Mouse (Mus musculus): ENCODE results near the gene Fam241b. TPM values are rescaled to one million over a fixed set of nuclear protein-coding genes. Genes with fewer than 3 reads are reported as not detected.

Fam241b gene
- total RNA-seq, 4 experiments from 2014 or later, result 5.6 to 11.7 (median 8.7) TPM

- no peak for DNase-seq
These were observed 73.8 kb downstream of the Fam241b start for GRCm38 (mm10) chr10:62069946-62070345.

- no peak for DNase-seq
These were observed 74.3 kb downstream of the Fam241b start for GRCm38 (mm10) chr10:62069398-62069797.

- DNase-seq, result no peak
These were observed 75.2 kb downstream of the Fam241b start for GRCm38 (mm10) chr10:62068532-62068931.

GRCm38 (mm10) chr10:62066213-62066612 lies 77.5 kb downstream of the Fam241b start:
- no peak for DNase-seq

GRCm38 (mm10) chr10:62062786-62063185 lies 80.9 kb downstream of the Fam241b start:
- no peak for DNase-seq

- DNase-seq, result no peak
These were observed 82.6 kb downstream of the Fam241b start for GRCm38 (mm10) chr10:62060969-62061678.

GRCm38 (mm10) chr10:62060224-62060913 lies 83.4 kb downstream of the Fam241b start:
- DNase-seq, result no peak

GRCm38 (mm10) chr10:62058508-62059375 lies 85.0 kb downstream of the Fam241b start:
- DNase-seq, result no peak

Other genes with a start within 250 kb of the Fam241b start
- 10 to 100 TPM in 2 of 4 experiments, 1 to 10 TPM in 2; 7.9 to 12.3 (median 10.3) TPM for gene Col13a1, start 164.8 kb downstream of the Fam241b start, total RNA-seq (2022)
- gene Neurog3, start 10.8 kb downstream of the Fam241b start, total RNA-seq (2022), result not detected
- gene Tspan15, start 87.3 kb upstream of the Fam241b start, total RNA-seq (2022), result 10 to 100 TPM; 17.5 to 29.9 (median 21.7) TPM
- 10 to 100 TPM; 27.8 to 76.4 (median 46.5) TPM for gene Tacr2, start 108.5 kb upstream of the Fam241b start, total RNA-seq (2022)
- gene Hk1, start 236.0 kb upstream of the Fam241b start, total RNA-seq (2022), result 10 to 100 TPM; 32.4 to 53.5 (median 42.9) TPM

Measured in adrenal gland, adult 8-10 months (tissue).